Mouse (Mus musculus): Measurements from ENCODE around the gene Akr1c12. TPM values are rescaled to one million over a fixed set of nuclear protein-coding genes. Genes with fewer than 3 reads are reported as not detected.

Gene Akr1c12
- total RNA-seq, 4 experiments from 2014 or later = not detected

Other genes with a start within 250 kb of the Akr1c12 start
- 1 to 10 TPM; 1.2 to 1.7 (median 1.4) TPM for gene Akr1c14, start 230.4 kb downstream of the Akr1c12 start, total RNA-seq (2022)
- gene Akr1c18, start 128.8 kb downstream of the Akr1c12 start, total RNA-seq (2022) = 1 to 10 TPM; 2.1 to 2.8 (median 2.6) TPM
- gene Akr1c13, start 88.3 kb downstream of the Akr1c12 start, total RNA-seq (2022) = 1 to 10 TPM in 2 of 4 experiments, not detected in 2; 1.7 to 2.9 TPM
- gene Akr1c19, start 50.7 kb downstream of the Akr1c12 start, total RNA-seq (2022) = not detected
- gene Akr1c6, start 154.9 kb upstream of the Akr1c12 start, total RNA-seq (2022) = not detected
- not detected for gene Akr1c20, start 243.9 kb upstream of the Akr1c12 start, total RNA-seq (2022)